Mouse (Mus musculus) liver, embryonic 14.5 days (tissue): ENCODE measurements around the gene Cldn7. TPM values are rescaled to one million over a fixed set of nuclear protein-coding genes. Genes with fewer than 3 reads are reported as not detected.
"Not testable (repeated sequence)": the region's sequence is repeated elsewhere in the genome, so short reads cannot be mapped to it uniquely, and the experiment has no call there.

Experiments
- ATAC-seq: fragments of 200-750 bp; cut with Nextera tagmentation; 2 replicates; pipeline ENCODE4 v1.8.0; 2017; ENCODE audit warnings: moderate number of reproducible peaks, mild to moderate bottlenecking, moderate library complexity; ENCODE audit not compliant: insufficient read depth
- DNase-seq, 3 experiments: peaks; one replicate each; pipeline ENCODE4 v3.0.0-alpha.2; 2012 to 2013; ENCODE audit warnings: low read depth in 3 of 3, low spot score in 3 of 3
- H3K27ac ChIP-seq: fragments of 300-500 bp; sonication (generic); 2 replicates; pipeline ENCODE4 v1.5.1; 2014; ENCODE audit warnings: moderate library complexity, mild to moderate bottlenecking, control low read depth, inconsistent platforms
- H3K27me3 ChIP-seq: fragments of 300-500 bp; sonication (generic); 2 replicates; pipeline ENCODE4 v1.6.1; 2014; ENCODE audit warnings: mild to moderate bottlenecking, low read length, moderate library complexity; ENCODE audit not compliant: control insufficient read depth, insufficient read depth
- H3K36me3 ChIP-seq: fragments of 300-500 bp; sonication (generic); replicated peaks from 2 replicates; pipeline ENCODE4 v1.6.1; 2014; ENCODE audit warnings: low read depth; ENCODE audit not compliant: control insufficient read depth, insufficient read depth
- H3K4me1 ChIP-seq, 2 experiments: fragments of 200-500 bp in 1 of 2; fragments of 300-500 bp in 1 of 2; sonication (generic) in 1 of 2; replicated peaks; 2 replicates each; pipeline ENCODE4 v1.6.1; 2012 to 2014; ENCODE audit warnings: antibody characterized with exemption in 1 of 2, inconsistent platforms in 1 of 2, low read length in 1 of 2; ENCODE audit not compliant: control insufficient read depth in 2 of 2, insufficient read depth in 2 of 2
- H3K4me2 ChIP-seq: fragments of 300-500 bp; sonication (generic); 2 replicates; pipeline ENCODE4 v1.6.1; 2014; ENCODE audit warnings: low read depth, mild to moderate bottlenecking, control low read depth, moderate library complexity
- H3K4me3 ChIP-seq, 2 experiments: fragments of 200-500 bp in 1 of 2; fragments of 300-500 bp in 1 of 2; sonication (generic) in 1 of 2; 2 replicates each; pipeline ENCODE4 v1.5.1; 2012 to 2014; ENCODE audit warnings: low read depth in 2 of 2, low read length in 2 of 2, mild to moderate bottlenecking in 2 of 2, control low read depth in 1 of 2, inconsistent platforms in 1 of 2, moderate library complexity in 1 of 2; ENCODE audit not compliant: insufficient read depth in 1 of 2
- H3K9ac ChIP-seq: fragments of 300-500 bp; sonication (generic); replicated peaks from 2 replicates; pipeline ENCODE4 v1.6.1; 2014; ENCODE audit warnings: mild to moderate bottlenecking, control low read depth, moderate library complexity
- H3K9me3 ChIP-seq: fragments of 300-500 bp; sonication (generic); 2 replicates; pipeline ENCODE4 v1.6.1; 2016; ENCODE audit warnings: low read length, mixed read lengths; ENCODE audit not compliant: control insufficient read depth
- CTCF ChIP-seq: IDR thresholded peaks from 2 replicates; pipeline ENCODE4 v1.5.1; 2016; ENCODE audit warnings: antibody characterized with exemption, low read depth, control low read depth
- EP300 ChIP-seq: IDR thresholded peaks from 2 replicates; pipeline ENCODE4 v1.6.1; 2016; ENCODE audit warnings: antibody characterized with exemption, low read depth
- WGBS: fragments of 180-500 bp; shearing (Covaris S2); extraction: QIAGEN DNeasy Blood & Tissue Kit; methylation state at CpG from one replicate; pipeline ENCODE4 v1.1.7; 2014; ENCODE audit not compliant: insufficient replicate concordance; 5-methylcytosine and 5-hydroxymethylcytosine counted together
- polyA plus RNA-seq, 2 experiments: library from polyadenylated mRNA; depleted of rRNA in 1 of 2; stranded (reverse) in 1 of 2; unstranded in 1 of 2; fragments of >200 nt; fragmentation: Nextera tagmentation in 1 of 2; extraction: Ambion mirVana in 1 of 2; gene quantifications; 2 replicates each; pipeline versions ENCODE4 v1.2.1 to v1.2.3; 2012 to 2014

Cldn7 gene
- polyA plus RNA-seq (2012; rRNA removed) (2.0 and 4.0 TPM in 2 replicates), polyA plus RNA-seq (2014; fragmentation: Nextera tagmentation; extraction: Ambion mirVana) (2.2 TPM in 2 replicates)

- no peak within 1 kb of the TSS for H3K9ac ChIP-seq
- H3K4me3 ChIP-seq: peak within 1 kb of the TSS in 1 of 2 experiments; percentile 35; a peak in 1 of 4 replicates
- no peak for ATAC-seq
- H3K27me3 ChIP-seq: peaks cover 59% of the 10 kb centered on the region
- peak within 1 kb of the TSS; percentile 35 for H3K4me2 ChIP-seq
- H3K27ac ChIP-seq: no peak within 1 kb of the TSS
- DNase-seq: no peak
- WGBS: 13% methylated on average over 24 of the region's 24 CpGs
- H3K4me1 ChIP-seq: peaks cover 6 to 8% of the 10 kb centered on the region in 2 experiments; a peak in 2 of 4 replicates
- H3K36me3 ChIP-seq: no peaks in the 10 kb centered on the region; the same call in 1 of the 2 replicates
- TF ChIP-seq CTCF (no peak), EP300 (no peak)
- H3K9me3 ChIP-seq: no peaks in the 10 kb centered on the region
Observed at GRCm38 (mm10) chr11:69964650-69965270, at the start of gene Cldn7. Cldn7 (plus strand) TSS chr11:69964779.

- WGBS: 18% methylated on average over 9 of the region's 9 CpGs
- Histone ChIP-seq H3K27me3 (no peaks in the 10 kb centered on the region), H3K4me2 (peak overlapping the region; percentile 100), H3K4me1 (peaks cover 36 to 51% of the 10 kb centered on the region in 2 experiments), H3K4me3 (peak overlapping the region; percentile 82 to 90), H3K9me3 (no peaks in the 10 kb centered on the region), H3K36me3 (peaks cover 69% of the 10 kb centered on the region), H3K9ac (peak overlapping the region; percentile 92), H3K27ac (peak overlapping the region; percentile 95)
- DNase-seq: no peak
- ATAC-seq: no peak
- TF ChIP-seq EP300 (no peak), CTCF (no peak)
Observed at GRCm38 (mm10) chr11:69914917-69915430, 49.6 kb upstream of the Cldn7 start.

- no peaks in the 10 kb centered on the region for H3K9me3 ChIP-seq
- ATAC-seq: peak; percentile 58
- H3K36me3 ChIP-seq: peaks cover 61% of the 10 kb centered on the region
- TF ChIP-seq CTCF (peak; percentile 63), EP300 (peak; percentile 92)
- H3K4me2 ChIP-seq: peak overlapping the region; percentile 100
- peak overlapping the region; percentile 82 to 90 for H3K4me3 ChIP-seq
- 13% methylated on average over 5 of the region's 5 CpGs for WGBS
- no peaks in the 10 kb centered on the region for H3K27me3 ChIP-seq
- H3K4me1 ChIP-seq: peaks cover 36 to 51% of the 10 kb centered on the region in 2 experiments
- peak overlapping the region; percentile 95 for H3K27ac ChIP-seq
- peak overlapping the region; percentile 92 for H3K9ac ChIP-seq
- peak; percentile 82 to 90 (median 87) for DNase-seq
Observed at GRCm38 (mm10) chr11:69915667-69916627, 48.6 kb upstream of the Cldn7 start.

GRCm38 (mm10) chr11:69916652-69917378 is 47.8 kb upstream of the Cldn7 start:
- not testable (repeated sequence) for H3K9me3 ChIP-seq, H3K27me3 ChIP-seq, DNase-seq, ATAC-seq
- 19% methylated on average over 7 of the region's 7 CpGs for WGBS
- peaks cover 36 to 51% of the 10 kb centered on the region in 2 experiments for H3K4me1 ChIP-seq
- H3K36me3 ChIP-seq: peaks cover 54% of the 10 kb centered on the region
- peak overlapping the region; percentile 95 for H3K27ac ChIP-seq
- peak overlapping the region; percentile 92 for H3K9ac ChIP-seq
- H3K4me2 ChIP-seq: peak overlapping the region; percentile 100
- peak overlapping the region; percentile 40 to 82 for H3K4me3 ChIP-seq
